Mouse (Mus musculus) embryonic facial prominence, embryonic 14.5 days (tissue): Measurements from ENCODE around the gene Bglap3. TPM values are rescaled to one million over a fixed set of nuclear protein-coding genes. Genes with fewer than 3 reads are reported as not detected.

Experiments used
- ATAC-seq: fragments of 200-750 bp; cut with Nextera tagmentation; 2 replicates; pipeline ENCODE4 v1.8.0; 2017; ENCODE audit warnings: low read depth, moderate number of reproducible peaks, moderate TSS enrichment
- DNase-seq: peaks from one replicate; pipeline ENCODE4 v3.0.0-alpha.2; 2015; ENCODE audit warnings: low spot score
- H3K27ac ChIP-seq: fragments of 300-500 bp; sonication (generic); replicated peaks from 2 replicates; pipeline ENCODE4 v1.5.1; 2014; ENCODE audit warnings: low read depth, mild to moderate bottlenecking, low read length, moderate library complexity
- H3K27me3 ChIP-seq: fragments of 300-500 bp; sonication (generic); replicated peaks from 2 replicates; pipeline ENCODE4 v1.6.1; 2014; ENCODE audit warnings: low read length; ENCODE audit not compliant: control insufficient read depth, insufficient read depth
- H3K36me3 ChIP-seq: fragments of 300-500 bp; sonication (generic); 2 replicates; pipeline ENCODE4 v1.6.1; 2014; ENCODE audit warnings: low read length, mixed read lengths; ENCODE audit not compliant: control insufficient read depth, insufficient read depth
- H3K4me1 ChIP-seq: fragments of 300-500 bp; sonication (generic); 2 replicates; pipeline ENCODE4 v1.6.1; 2014; ENCODE audit warnings: antibody characterized with exemption, low read length; ENCODE audit not compliant: control insufficient read depth, insufficient read depth
- H3K4me2 ChIP-seq: fragments of 300-500 bp; sonication (generic); 2 replicates; pipeline ENCODE4 v1.6.1; 2014; ENCODE audit warnings: low read depth, mild to moderate bottlenecking, low read length, moderate library complexity, mixed read lengths
- H3K4me3 ChIP-seq: fragments of 300-500 bp; sonication (generic); 2 replicates; pipeline ENCODE4 v1.5.1; 2014; ENCODE audit warnings: low read depth, mild to moderate bottlenecking, low read length
- H3K9ac ChIP-seq: fragments of 300-500 bp; sonication (generic); 2 replicates; pipeline ENCODE4 v1.6.1; 2014; ENCODE audit warnings: low read depth, mild to moderate bottlenecking, low read length, moderate library complexity, mixed read lengths
- H3K9me3 ChIP-seq: fragments of 300-500 bp; sonication (generic); 2 replicates; pipeline ENCODE4 v1.6.1; 2016; ENCODE audit warnings: low read length; ENCODE audit not compliant: control insufficient read depth
- WGBS: fragments of 180-500 bp; shearing (Covaris S2); extraction: QIAGEN DNeasy Blood & Tissue Kit; methylation state at CpG from one replicate; pipeline ENCODE4 v1.1.7; 2014; 5-methylcytosine and 5-hydroxymethylcytosine counted together
- polyA plus RNA-seq: library from polyadenylated mRNA; unstranded; fragments of >200 nt; fragmentation: Nextera tagmentation; extraction: Ambion mirVana; gene quantifications from 2 replicates; pipeline ENCODE4 v1.2.1, GENCODE M21; 2014

Gene Bglap3
- polyA plus RNA-seq, 1 experiment from 2014 or later = 4.6 TPM

GRCm38 (mm10) chr3:88335436-88336053 lies 37.0 kb downstream of the Bglap3 start:
- Histone ChIP-seq H3K9ac (peak overlapping the region; percentile 76), H3K27ac (peak overlapping the region; percentile 87), H3K9me3 (no peaks in the 10 kb centered on the region), H3K4me2 (peak overlapping the region; percentile 80), H3K27me3 (no peaks in the 10 kb centered on the region), H3K4me3 (peak overlapping the region; percentile 68), H3K36me3 (no peaks in the 10 kb centered on the region), H3K4me1 (peaks cover 5% of the 10 kb centered on the region; the same call in 1 of the 2 replicates)
- ATAC-seq (peak; percentile 42; the same call in 1 of the 2 replicates), DNase-seq (peak; percentile 25)
- under 1% methylated on average over 27 of the region's 27 CpGs for WGBS

- ATAC-seq = no peak
- 29% methylated on average over 3 of the region's 3 CpGs for WGBS
Observed at GRCm38 (mm10) chr3:88334902-88335435, 37.6 kb downstream of the Bglap3 start.

GRCm38 (mm10) chr3:88334029-88334658 lies 38.4 kb downstream of the Bglap3 start:
- Histone ChIP-seq H3K4me1 (peaks cover 5% of the 10 kb centered on the region; the same call in 1 of the 2 replicates), H3K4me3 (peak overlapping the region; percentile 22), H3K27me3 (no peaks in the 10 kb centered on the region), H3K9ac (0 out of 2 replicates have a peak overlapping the region, but pooled peaks have one; percentile 39), H3K27ac (0 out of 2 replicates have a peak overlapping the region, but pooled peaks have one; percentile 29), H3K36me3 (peaks cover 9% of the 10 kb centered on the region; the same call in 1 of the 2 replicates), H3K4me2 (peak overlapping the region; percentile 31), H3K9me3 (no peaks in the 10 kb centered on the region)
- 40% methylated on average over 12 of the region's 12 CpGs for WGBS
- DNase-seq (peak; percentile 68), ATAC-seq (no peak; the same call in 1 of the 2 replicates)

More at GRCm38 (mm10) chr3:88334902-88335435, 37.6 kb downstream of the Bglap3 start:
- Histone ChIP-seq H3K27ac (peak overlapping the region; percentile 40; the same call in 1 of the 2 replicates), H3K9ac (peak overlapping the region; percentile 76), H3K36me3 (0 out of 2 replicates have a peak, but pooled peaks cover under 1% of the 10 kb centered on the region), H3K4me3 (peak overlapping the region; percentile 68), H3K9me3 (no peaks in the 10 kb centered on the region), H3K4me1 (peaks cover 5% of the 10 kb centered on the region; the same call in 1 of the 2 replicates), H3K4me2 (peak overlapping the region; percentile 80), H3K27me3 (no peaks in the 10 kb centered on the region)
- DNase-seq = no peak

- DNase-seq = no peak
- no peaks in the 10 kb centered on the region for H3K9me3 ChIP-seq
- H3K27me3 ChIP-seq = no peaks in the 10 kb centered on the region
- no peak overlapping the region for H3K9ac ChIP-seq
- no peak for ATAC-seq
- no peak overlapping the region for H3K27ac ChIP-seq
- WGBS = 31% methylated on average over 2 of the region's 2 CpGs
- no peak overlapping the region for H3K4me3 ChIP-seq
- H3K36me3 ChIP-seq = peaks cover 34% of the 10 kb centered on the region
- H3K4me2 ChIP-seq = no peak overlapping the region
- H3K4me1 ChIP-seq = no peaks in the 10 kb centered on the region
Observed at GRCm38 (mm10) chr3:88331282-88331681, 41.3 kb downstream of the Bglap3 start.

GRCm38 (mm10) chr3:88328956-88329355 lies 43.6 kb downstream of the Bglap3 start:
- 80% methylated on average over 5 of the region's 5 CpGs for WGBS
- H3K27ac ChIP-seq = no peak overlapping the region
- H3K4me3 ChIP-seq = no peak overlapping the region
- H3K36me3 ChIP-seq = peaks cover 34% of the 10 kb centered on the region
- no peaks in the 10 kb centered on the region for H3K27me3 ChIP-seq
- no peak overlapping the region for H3K9ac ChIP-seq
- no peak for DNase-seq
- no peaks in the 10 kb centered on the region for H3K9me3 ChIP-seq
- H3K4me1 ChIP-seq = peaks cover 7% of the 10 kb centered on the region; the same call in 1 of the 2 replicates
- no peak overlapping the region for H3K4me2 ChIP-seq
- ATAC-seq = no peak

GRCm38 (mm10) chr3:88324951-88325405 lies 47.6 kb downstream of the Bglap3 start, which contains the start of gene Glmp:
Gene Glmp, plus strand, starts transcription at chr3:88325023.
- Histone ChIP-seq H3K9ac (peak within 1 kb of the TSS; percentile 81), H3K4me1 (peaks cover 7% of the 10 kb centered on the region; the same call in 1 of the 2 replicates), H3K27me3 (no peaks in the 10 kb centered on the region), H3K4me3 (peak within 1 kb of the TSS; percentile 86), H3K36me3 (peaks cover 65% of the 10 kb centered on the region), H3K4me2 (peak within 1 kb of the TSS; percentile 65), H3K9me3 (no peaks in the 10 kb centered on the region), H3K27ac (no peak within 1 kb of the TSS)
- WGBS = under 1% methylated on average over 10 of the region's 10 CpGs
- ATAC-seq = peak; percentile 86
- peak; percentile 93 for DNase-seq

Other genes with a start within 250 kb of the Bglap3 start
- gene Mef2d, start 230.4 kb downstream of the Bglap3 start, polyA plus RNA-seq = 36.8 and 41.7 TPM in 2 replicates
- 4.1 and 7.6 TPM in 2 replicates for gene Rhbg, start 118.0 kb downstream of the Bglap3 start, polyA plus RNA-seq
- gene Gm38392, start 85.5 kb downstream of the Bglap3 start, polyA plus RNA-seq = not detected in 2 replicates
- 9.8 and 11.1 TPM in 2 replicates for gene Tsacc, start 75.7 kb downstream of the Bglap3 start, polyA plus RNA-seq
- gene Cct3, start 75.6 kb downstream of the Bglap3 start, polyA plus RNA-seq = 492 and 493 TPM in 2 replicates
- 127 and 131 TPM in 2 replicates for gene Glmp, start 47.7 kb downstream of the Bglap3 start, polyA plus RNA-seq
- 9.9 and 12.7 TPM in 2 replicates for gene Tmem79, start 36.6 kb downstream of the Bglap3 start, polyA plus RNA-seq
- 31.3 and 33.6 TPM in 2 replicates for gene Smg5, start 36.5 kb downstream of the Bglap3 start, polyA plus RNA-seq
- gene Paqr6, start 8.2 kb downstream of the Bglap3 start, polyA plus RNA-seq = 7.3 and 9.2 TPM in 2 replicates
- 6.5 and 27.0 TPM in 2 replicates for gene Bglap2, start 6.0 kb upstream of the Bglap3 start, polyA plus RNA-seq
- gene Bglap, start 11.7 kb upstream of the Bglap3 start, polyA plus RNA-seq = 7.9 and 33.0 TPM in 2 replicates
- 87.0 and 99.7 TPM in 2 replicates for gene Pmf1, start 37.6 kb upstream of the Bglap3 start, polyA plus RNA-seq
- 18.1 and 21.4 TPM in 2 replicates for gene Slc25a44, start 52.4 kb upstream of the Bglap3 start, polyA plus RNA-seq
- gene Sema4a, start 88.4 kb upstream of the Bglap3 start, polyA plus RNA-seq = 9.5 and 10.1 TPM in 2 replicates
- gene Lmna, start 137.2 kb upstream of the Bglap3 start, polyA plus RNA-seq = 426 and 482 TPM in 2 replicates
- 21.5 and 24.7 TPM in 2 replicates for gene Mex3a, start 159.7 kb upstream of the Bglap3 start, polyA plus RNA-seq
- gene Rab25, start 175.6 kb upstream of the Bglap3 start, polyA plus RNA-seq = 33.8 and 38.0 TPM in 2 replicates
- gene Lamtor2, start 180.3 kb upstream of the Bglap3 start, polyA plus RNA-seq = 97.9 and 107 TPM in 2 replicates
- 46.3 and 50.0 TPM in 2 replicates for gene Ubqln4, start 181.0 kb upstream of the Bglap3 start, polyA plus RNA-seq
- gene Ssr2, start 203.1 kb upstream of the Bglap3 start, polyA plus RNA-seq = 289 and 337 TPM in 2 replicates
- 88.0 and 88.7 TPM in 2 replicates for gene Arhgef2, start 233.2 kb upstream of the Bglap3 start, polyA plus RNA-seq